Mouse (Mus musculus): Measurements from ENCODE around the gene C1qbp.

DNA sequence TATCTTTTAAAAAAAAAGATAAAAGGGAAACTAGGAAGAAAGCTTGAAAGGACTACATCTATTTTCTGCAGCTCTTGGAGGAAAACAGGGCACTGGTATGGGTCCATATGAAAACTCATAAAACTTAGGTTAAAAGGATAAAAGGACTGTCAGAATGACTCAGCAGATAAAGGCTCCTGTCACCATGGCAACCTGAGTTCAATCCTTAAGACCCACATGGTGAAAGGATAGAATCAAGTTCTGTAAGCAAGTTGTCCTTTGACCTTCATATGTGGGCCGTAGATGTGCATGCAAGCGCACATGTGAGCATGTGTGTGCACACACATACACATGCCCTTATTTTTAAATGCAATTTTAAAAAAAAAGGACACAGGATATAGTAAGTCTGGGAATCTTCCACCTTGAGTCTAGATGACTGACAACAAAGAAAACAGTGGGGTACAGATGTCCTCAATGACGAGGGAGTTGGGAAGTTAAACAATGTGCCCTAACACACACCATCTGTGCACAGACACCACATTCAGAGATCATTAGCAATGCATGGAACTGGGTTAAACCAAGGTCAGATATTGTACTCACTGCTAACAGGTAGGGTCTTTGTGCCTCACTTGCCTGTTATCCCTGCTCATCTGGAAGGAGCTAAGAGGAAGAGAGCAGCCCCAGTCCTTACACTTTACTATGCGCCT lies 18.5 kb downstream of the C1qbp start:
- TF ChIP-seq CTCF (IDR thresholded peaks at IDR 0.05; ENCODE audit: borderline replicate concordance, extremely low read depth, insufficient read depth, insufficient read length) (no peak), POLR2A (IDR thresholded peaks at IDR 0.05; ENCODE audit: borderline replicate concordance, extremely low read depth, insufficient read depth, insufficient read length, poor library complexity, severe bottlenecking) (no peak)

Measured in brain, embryonic 14.5 days (tissue).